In the genomic region with DNA sequence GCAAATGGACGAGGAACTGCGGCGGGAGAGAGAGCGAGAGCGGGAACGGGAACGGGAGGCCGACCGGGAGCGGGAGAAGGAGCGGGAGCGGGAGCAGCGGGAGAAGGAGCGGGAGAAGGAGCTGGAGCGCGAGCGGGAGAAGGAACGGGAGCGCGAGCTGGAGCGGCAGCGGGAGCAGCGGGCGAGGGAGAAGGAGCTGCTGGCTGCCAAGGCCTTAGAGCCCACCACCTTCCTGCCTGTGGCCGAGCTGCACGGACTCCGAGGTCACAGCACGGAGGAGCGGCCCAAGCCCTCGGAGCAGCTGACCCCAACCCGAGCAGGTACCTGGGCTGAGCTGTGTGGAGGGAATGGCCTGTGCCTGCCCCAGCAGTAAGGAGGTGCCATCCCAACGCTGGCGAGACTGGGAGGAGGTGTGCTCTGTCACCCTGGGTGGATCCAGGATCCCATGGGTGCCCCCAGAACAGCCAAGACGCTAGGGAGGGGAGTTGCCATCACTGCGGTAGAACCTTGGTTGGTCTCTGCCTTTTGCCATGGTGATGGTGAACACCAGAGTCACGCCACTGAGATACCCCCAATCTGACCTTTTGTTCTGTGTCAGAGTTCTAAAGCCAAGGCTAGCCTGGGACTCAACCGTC, we compare ENCODE assay signal across 26 mouse cellular contexts. TPM values are rescaled to one million over a fixed set of nuclear protein-coding genes. Genes with fewer than 3 reads are reported as not detected.
A peak's percentile ranks its signal among the peaks of the same experiment; 100 is the strongest.
DNase-seq lines count a peak whose midpoint lies in the region; ATAC-seq and TF ChIP-seq lines count a peak whose summit lies in the region.
"Had no signal": no experiment of that assay in that cellular context is flagged by ENCODE, and none has a peak within 500 bp of the region (broad histone marks: within the 10 kb centered on the region; RNA-seq: fewer than 3 reads in every experiment).

No protein-coding gene starts in this region.

- ATAC-seq in hindbrain, embryonic 14.5 days (ENCODE audit: low FRiP score) = no peak
- ATAC-seq in midbrain, embryonic 12.5 days (ENCODE audit: low FRiP score, low read depth) = no peak
- ATAC-seq in midbrain, postnatal 0 days (ENCODE audit: low FRiP score) = no peak
- no peak for ATAC-seq in neural tube, embryonic 13.5 days (ENCODE audit: low read depth)
- ATAC-seq: CD4-positive, CD25-positive, alpha-beta regulatory T cell, adult 4 months; forebrain, embryonic 16.5 days had no signal

- 98% methylated on average over 37 of the region's 37 CpGs for WGBS in hindbrain, embryonic 10.5 days
- 96% methylated on average over 37 of the region's 37 CpGs for WGBS in hindbrain, embryonic 14.5 days
- 95% methylated on average over 37 of the region's 37 CpGs for WGBS in midbrain, embryonic 12.5 days
- WGBS in midbrain, postnatal 0 days = 97% methylated on average over 37 of the region's 37 CpGs
- 96% methylated on average over 37 of the region's 37 CpGs for WGBS in neural tube, embryonic 13.5 days

- in situ Hi-C loops in ES-E14 (cut with MboI; ENCODE audit: low sequenced_read_pairs in 2 of 2, unreplicated experiment in 2 of 2) = no loop called here

- H3K4me2 ChIP-seq in hindbrain, embryonic 14.5 days (replicated peaks) = no peak overlapping the region
- no peak overlapping the region for H3K4me2 ChIP-seq in midbrain, embryonic 12.5 days (replicated peaks)
- no peak overlapping the region for H3K4me2 ChIP-seq in midbrain, postnatal 0 days (ENCODE audit: low read depth, low read length, poor library complexity, severe bottlenecking)
- H3K4me2 ChIP-seq in neural tube, embryonic 13.5 days = no peak overlapping the region
- H3K4me2 ChIP-seq: embryonic facial prominence, embryonic 12.5 days; hindbrain, embryonic 15.5 days; kidney, embryonic 15.5 days; limb, embryonic 13.5 days; liver, embryonic 11.5 days; lung, embryonic 15.5 days; stomach, embryonic 15.5 days had no signal

- peak overlapping the region; percentile 5; the same call in 1 of the 2 replicates for H3K27ac ChIP-seq in hindbrain, embryonic 10.5 days
- no peak overlapping the region for H3K27ac ChIP-seq in hindbrain, embryonic 14.5 days
- peak overlapping the region; percentile 2 for H3K27ac ChIP-seq in midbrain, embryonic 12.5 days (replicated peaks)
- no peak overlapping the region; the same call in 1 of the 2 replicates for H3K27ac ChIP-seq in midbrain, postnatal 0 days (ENCODE audit: low read depth, low read length)
- no peak overlapping the region for H3K27ac ChIP-seq in ES-E14 (ENCODE audit: insufficient read depth, low read depth, low read length, poor library complexity, severe bottlenecking)
- H3K27ac ChIP-seq in neural tube, embryonic 13.5 days (replicated peaks) = 0 out of 2 replicates have a peak overlapping the region, but pooled peaks have one; percentile 38
- H3K27ac ChIP-seq: embryonic facial prominence, embryonic 12.5 days; hindbrain, embryonic 15.5 days; kidney, embryonic 15.5 days; limb, embryonic 13.5 days; lung, embryonic 15.5 days; stomach, embryonic 15.5 days had no signal

- no peak for DNase-seq in hindbrain, embryonic 10.5 days (ENCODE audit: low spot score)
- no peak for DNase-seq in hindbrain, embryonic 14.5 days (ENCODE audit: low spot score)
- no peak for DNase-seq in midbrain, postnatal 0 days (ENCODE audit: low spot score)
- no peak for DNase-seq in ES-E14 (ENCODE audit: low read depth, low spot score)
- DNase-seq in ovary, adult 18-20 months (ENCODE audit: low spot score) = no peak
- DNase-seq: adrenal gland, postnatal 36 days; cerebellum, adult 8-10 months; embryo, embryonic 11 days; heart, postnatal 14 days; kidney, adult 18-20 months; kidney, postnatal 25 days; lung, postnatal 36 days; midbrain, embryonic 14.5 days; right cerebral cortex, postnatal 25 days; thymus, postnatal 14 days had no signal

- H3K9me3 ChIP-seq in hindbrain, embryonic 10.5 days = no peaks in the 10 kb centered on the region
- no peaks in the 10 kb centered on the region for H3K9me3 ChIP-seq in hindbrain, embryonic 14.5 days (ENCODE audit: control insufficient read depth, low read length)
- no peaks in the 10 kb centered on the region for H3K9me3 ChIP-seq in midbrain, embryonic 12.5 days
- H3K9me3 ChIP-seq in midbrain, postnatal 0 days (ENCODE audit: low read length) = no peaks in the 10 kb centered on the region
- no peaks in the 10 kb centered on the region for H3K9me3 ChIP-seq in ES-E14 (ENCODE audit: control insufficient read depth, insufficient read depth, low read depth, low read length)
- H3K9me3 ChIP-seq in neural tube, embryonic 13.5 days = no peaks in the 10 kb centered on the region
- H3K9me3 ChIP-seq: embryonic facial prominence, embryonic 12.5 days; hindbrain, embryonic 15.5 days; kidney, embryonic 15.5 days; limb, embryonic 13.5 days; lung, embryonic 15.5 days; stomach, embryonic 15.5 days had no signal

- TF ChIP-seq CTCF in midbrain, postnatal 0 days (IDR thresholded peaks at IDR 0.05) = no peak

- peaks cover 3% of the 10 kb centered on the region; the same call in 1 of the 2 replicates for H3K27me3 ChIP-seq in hindbrain, embryonic 10.5 days (ENCODE audit: insufficient read depth, poor library complexity, severe bottlenecking)
- H3K27me3 ChIP-seq in hindbrain, embryonic 14.5 days (ENCODE audit: control insufficient read depth, insufficient read depth, low read length) = no peaks in the 10 kb centered on the region
- no peaks in the 10 kb centered on the region for H3K27me3 ChIP-seq in midbrain, embryonic 12.5 days
- H3K27me3 ChIP-seq in midbrain, postnatal 0 days (ENCODE audit: insufficient read depth, low read length) = no peaks in the 10 kb centered on the region
- H3K27me3 ChIP-seq in neural tube, embryonic 13.5 days = no peaks in the 10 kb centered on the region
- H3K27me3 ChIP-seq: embryonic facial prominence, embryonic 12.5 days; hindbrain, embryonic 15.5 days; kidney, embryonic 15.5 days; limb, embryonic 13.5 days; lung, embryonic 15.5 days; stomach, embryonic 15.5 days had no signal

- no peak overlapping the region for H3K9ac ChIP-seq in hindbrain, embryonic 14.5 days
- H3K9ac ChIP-seq in midbrain, embryonic 12.5 days (replicated peaks) = no peak overlapping the region
- no peak overlapping the region for H3K9ac ChIP-seq in midbrain, postnatal 0 days (replicated peaks; ENCODE audit: low read length, poor library complexity, severe bottlenecking)
- H3K9ac ChIP-seq in ES-E14 (ENCODE audit: insufficient read depth, low read depth, low read length, poor library complexity, severe bottlenecking) = no peak overlapping the region
- H3K9ac ChIP-seq in neural tube, embryonic 13.5 days = no peak overlapping the region
- H3K9ac ChIP-seq: embryonic facial prominence, embryonic 12.5 days; hindbrain, embryonic 15.5 days; kidney, embryonic 15.5 days; limb, embryonic 13.5 days; lung, embryonic 15.5 days; stomach, embryonic 15.5 days had no signal

- H3K4me1 ChIP-seq in hindbrain, embryonic 10.5 days (replicated peaks) = peaks cover 95% of the 10 kb centered on the region
- peaks cover 34% of the 10 kb centered on the region for H3K4me1 ChIP-seq in hindbrain, embryonic 14.5 days (replicated peaks; ENCODE audit: control insufficient read depth, insufficient read depth, low read length)
- H3K4me1 ChIP-seq in midbrain, embryonic 12.5 days = peaks cover 39% of the 10 kb centered on the region
- H3K4me1 ChIP-seq in midbrain, postnatal 0 days (ENCODE audit: insufficient read depth, low read length) = peaks cover 16% of the 10 kb centered on the region
- H3K4me1 ChIP-seq in ES-E14 (ENCODE audit: control insufficient read depth in 2 of 2, insufficient read depth in 2 of 2, low read length in 2 of 2, poor library complexity in 1 of 2) = peaks cover 2 to 29% of the 10 kb centered on the region in 2 experiments; a peak in 3 of 4 replicates
- H3K4me1 ChIP-seq in neural tube, embryonic 13.5 days (replicated peaks) = peaks cover 58% of the 10 kb centered on the region

- H3K4me3 ChIP-seq in hindbrain, embryonic 10.5 days = no peak overlapping the region
- H3K4me3 ChIP-seq in hindbrain, embryonic 14.5 days (replicated peaks; ENCODE audit: low read length) = no peak overlapping the region
- H3K4me3 ChIP-seq in midbrain, embryonic 12.5 days = no peak overlapping the region
- H3K4me3 ChIP-seq in midbrain, postnatal 0 days (ENCODE audit: low read depth, low read length) = no peak overlapping the region
- peak overlapping the region; percentile 3 to 4; a peak in 1 of 4 replicates for H3K4me3 ChIP-seq in ES-E14 (ENCODE audit: insufficient read depth in 1 of 2, low read depth in 1 of 2, low read length in 2 of 2, poor library complexity in 1 of 2, severe bottlenecking in 1 of 2)
- H3K4me3 ChIP-seq in neural tube, embryonic 13.5 days = no peak overlapping the region
- H3K4me3 ChIP-seq: embryonic facial prominence, embryonic 12.5 days; hindbrain, embryonic 15.5 days; kidney, embryonic 15.5 days; limb, embryonic 13.5 days; lung, embryonic 15.5 days; stomach, embryonic 15.5 days had no signal

- H3K36me3 ChIP-seq in hindbrain, embryonic 10.5 days = peaks cover 94% of the 10 kb centered on the region
- H3K36me3 ChIP-seq in hindbrain, embryonic 14.5 days (replicated peaks; ENCODE audit: control insufficient read depth, insufficient read depth) = peaks cover 71% of the 10 kb centered on the region
- peaks cover 72% of the 10 kb centered on the region for H3K36me3 ChIP-seq in midbrain, embryonic 12.5 days
- peaks cover 57% of the 10 kb centered on the region for H3K36me3 ChIP-seq in midbrain, postnatal 0 days (ENCODE audit: insufficient read depth, low read length)
- peaks cover 94% of the 10 kb centered on the region for H3K36me3 ChIP-seq in ES-E14 (ENCODE audit: control insufficient read depth, insufficient read depth, low read length, poor library complexity, severe bottlenecking)
- peaks cover 69% of the 10 kb centered on the region for H3K36me3 ChIP-seq in neural tube, embryonic 13.5 days

TF ChIP-seq in ES-E14, 5 proteins besides CTCF, POLR2A, EP300 and RAD21:
- no peak for TF ChIP-seq CHD2 (IDR thresholded peaks at IDR 0.05; ENCODE audit: low read depth, low read length)
- TF ChIP-seq MAFK (IDR thresholded peaks at IDR 0.05; ENCODE audit: insufficient read depth, low read depth, low read length) = no peak
- no peak for TF ChIP-seq ZC3H11A (IDR thresholded peaks at IDR 0.05; ENCODE audit: borderline replicate concordance, low read depth, low read length)
- no peak for TF ChIP-seq HCFC1 (IDR thresholded peaks at IDR 0.05; ENCODE audit: borderline replicate concordance, insufficient read depth, low read length)

RNA-seq across cellular contexts. Expression of gene Gins2, which starts 20.8 kb away (rescaled TPM):
- 138 and 165 TPM in 2 replicates for polyA plus RNA-seq in hindbrain, embryonic 10.5 days (2016; fragmentation: Nextera tagmentation; extraction: Ambion mirVana)
- 17.5 and 18.2 TPM in 2 replicates for polyA plus RNA-seq in hindbrain, embryonic 14.5 days (2014; fragmentation: Nextera tagmentation; extraction: Ambion mirVana)
- polyA plus RNA-seq in midbrain, embryonic 12.5 days (2016; fragmentation: Nextera tagmentation; extraction: Ambion mirVana) = 73.7 and 84.8 TPM in 2 replicates
- 5.8 and 18.1 TPM in 2 replicates for total RNA-seq in midbrain, postnatal 0 days (2014; rRNA removed)
- 8.4 and 11.3 TPM in 2 replicates for polyA plus RNA-seq in midbrain, postnatal 0 days (2015; fragmentation: Nextera tagmentation; extraction: Ambion mirVana)
- 47.0 and 56.2 TPM in 2 replicates for total RNA-seq in ES-E14 (2012; rRNA removed)
- 20.1 and 21.5 TPM in 2 replicates for polyA plus RNA-seq in neural tube, embryonic 13.5 days (2015; fragmentation: Nextera tagmentation; extraction: Ambion mirVana)

Comparison
In these comparisons a context has a peak if more than half of its experiments do, and no peak if none do; other contexts are left out.
1. H3K27ac ChIP-seq: peak in hindbrain, embryonic 10.5 days (single experiment), midbrain, embryonic 12.5 days (single experiment) and neural tube, embryonic 13.5 days (single experiment); none in hindbrain, embryonic 14.5 days (single experiment), midbrain, postnatal 0 days (single experiment) and ES-E14 (single experiment).
2. H3K4me3 ChIP-seq: peak in ES-E14 (2 of 2); none in hindbrain, embryonic 10.5 days (single experiment), hindbrain, embryonic 14.5 days (single experiment), midbrain, embryonic 12.5 days (single experiment), midbrain, postnatal 0 days (single experiment) and neural tube, embryonic 13.5 days (single experiment).